Mouse (Mus musculus) lung, postnatal 36 days (tissue): Measurements from ENCODE around the gene Clec18a.
"Not testable (repeated sequence)": the region's sequence is repeated elsewhere in the genome, so short reads cannot be mapped to it uniquely, and the experiment has no call there.

Experiments
- DNase-seq: peaks from one replicate; pipeline ENCODE4 v3.0.0; 2022; ENCODE audit warnings: mixed read lengths

The Clec18a gene

DNA sequence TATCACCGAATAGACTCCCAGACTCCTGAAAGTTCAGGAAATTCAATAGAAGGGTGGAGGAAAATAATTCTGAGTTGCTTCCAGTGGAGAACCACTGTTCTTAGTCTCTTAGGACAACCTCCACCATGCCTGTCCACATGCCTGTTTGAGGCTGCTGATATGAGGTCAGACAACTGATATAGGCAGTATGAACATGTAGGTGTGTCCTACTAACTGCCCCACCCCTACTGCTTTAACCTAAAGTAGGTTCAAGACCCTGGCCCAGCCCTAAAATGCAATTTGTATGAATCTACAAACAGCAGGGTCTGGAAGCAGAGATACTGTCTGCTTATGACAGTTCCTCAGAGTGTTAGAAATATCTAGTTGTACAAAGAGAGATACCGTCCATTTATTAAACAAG, 36.6 kb downstream of the Clec18a start:
- no peak for DNase-seq

DNA sequence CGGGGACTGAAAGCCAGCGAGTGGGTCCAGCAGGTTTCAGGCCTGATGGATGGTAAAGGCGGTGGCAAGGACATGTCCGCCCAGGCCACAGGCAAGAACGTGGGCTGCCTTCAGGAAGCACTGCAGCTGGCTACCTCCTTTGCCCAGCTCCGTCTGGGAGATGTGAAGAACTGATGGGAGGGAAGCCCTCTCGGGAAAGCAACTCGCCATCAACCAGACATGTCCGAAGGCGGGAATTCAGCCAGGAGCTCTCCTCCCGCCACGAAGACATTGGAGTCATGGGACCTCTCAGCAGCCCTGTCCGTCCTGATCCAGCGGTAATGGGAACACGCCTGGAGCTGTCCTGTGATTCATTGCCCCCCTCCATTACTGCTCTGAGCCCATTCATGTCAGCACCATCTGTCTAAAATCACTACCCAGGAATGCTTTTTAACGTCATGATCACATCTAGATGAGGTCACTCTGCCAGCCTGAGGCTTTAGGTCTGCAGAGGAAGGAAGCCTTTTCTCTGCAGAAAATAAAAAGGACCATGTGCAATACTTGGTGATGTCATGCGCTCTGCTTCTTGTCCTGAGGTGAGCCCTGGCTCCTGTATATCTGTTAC, 37.1 kb downstream of the Clec18a start:
- no peak for DNase-seq

- DNase-seq, result no peak
These were observed 38.3 kb downstream of the Clec18a start for GRCm38 (mm10) chr8:111053827-111054518.

- no peak for DNase-seq
These were observed 43.1 kb downstream of the Clec18a start for GRCm38 (mm10) chr8:111049106-111049505.

DNA sequence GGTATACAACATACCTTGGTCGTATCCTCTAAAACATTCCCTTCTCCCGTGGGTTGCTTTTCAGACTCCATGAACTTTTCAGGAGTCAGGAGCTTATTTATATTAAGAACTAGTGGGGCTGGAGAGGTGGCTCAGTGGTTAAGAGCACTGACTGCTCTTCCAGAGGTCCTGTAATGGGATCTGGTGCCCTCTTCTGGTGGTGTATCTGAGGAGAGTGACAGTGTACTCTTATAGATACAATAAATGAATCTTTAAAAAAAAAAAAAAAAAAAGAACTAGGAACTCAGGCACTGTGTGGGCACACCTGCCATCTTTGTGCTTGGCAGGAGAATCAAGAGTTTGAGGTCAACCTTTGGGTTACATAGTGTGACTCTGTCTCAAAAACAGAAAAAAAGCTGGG, 43.5 kb downstream of the Clec18a start:
- peak; percentile 39 for DNase-seq

DNA sequence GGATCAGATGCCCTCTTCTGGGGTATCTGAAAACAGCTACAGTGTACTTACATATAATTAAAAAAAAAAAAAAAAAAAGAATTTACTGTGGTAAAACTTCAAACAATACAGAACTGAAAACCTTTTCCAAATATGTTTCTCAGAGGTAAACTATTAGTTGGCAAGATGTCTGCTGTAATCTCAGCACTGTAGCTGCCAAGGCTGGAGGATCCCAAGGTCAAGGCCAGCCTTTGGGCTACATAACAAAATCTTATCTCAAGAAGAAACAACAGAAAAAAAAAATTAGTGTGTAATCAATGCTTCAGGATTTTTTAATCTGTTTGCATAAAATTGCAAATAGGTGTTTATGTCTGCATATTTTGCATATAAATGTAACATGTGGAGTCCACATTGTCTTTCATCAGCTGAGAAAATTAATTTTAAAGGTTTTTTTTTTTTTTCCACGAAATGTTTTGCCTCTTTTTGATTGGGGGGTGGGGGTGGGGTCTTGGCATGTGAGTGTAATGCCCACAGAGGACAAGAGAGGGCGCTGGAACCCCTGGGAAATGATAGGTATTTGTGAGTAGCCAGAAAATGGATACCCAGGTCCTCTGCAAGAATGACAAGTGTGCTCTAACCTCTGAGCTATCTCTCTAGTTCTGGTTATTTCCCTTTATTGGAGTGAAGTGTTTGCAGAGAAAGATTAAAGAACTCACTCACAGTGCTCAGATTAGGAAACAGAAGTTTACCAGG, 48.1 kb downstream of the Clec18a start:
- DNase-seq, result peak; percentile 7

GRCm38 (mm10) chr8:111042546-111042945, 49.7 kb downstream of the Clec18a start:
- DNase-seq, result no peak

- no peak for DNase-seq
These were observed 55.6 kb downstream of the Clec18a start for GRCm38 (mm10) chr8:111036591-111036990.

DNA sequence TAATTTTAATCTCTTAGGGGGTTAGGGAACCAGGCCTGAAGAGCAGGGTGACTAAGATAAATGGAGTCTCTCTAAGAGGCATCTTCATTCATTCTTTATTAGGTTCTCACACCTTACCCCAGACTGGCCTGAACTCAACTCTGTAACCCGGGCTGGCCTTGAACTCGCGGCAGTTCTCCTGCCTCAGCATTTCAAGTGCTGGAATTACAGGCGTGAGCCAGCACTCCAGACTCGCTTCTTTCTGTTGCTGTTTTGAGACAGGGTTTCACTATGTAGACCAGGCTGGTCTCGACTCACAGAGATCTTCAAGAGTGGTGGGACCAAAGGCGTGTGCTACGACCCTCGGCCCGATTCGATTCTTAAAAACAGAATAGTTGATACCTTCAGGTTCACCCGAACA, 58.0 kb downstream of the Clec18a start:
- DNase-seq, result peak; percentile 36

DNA sequence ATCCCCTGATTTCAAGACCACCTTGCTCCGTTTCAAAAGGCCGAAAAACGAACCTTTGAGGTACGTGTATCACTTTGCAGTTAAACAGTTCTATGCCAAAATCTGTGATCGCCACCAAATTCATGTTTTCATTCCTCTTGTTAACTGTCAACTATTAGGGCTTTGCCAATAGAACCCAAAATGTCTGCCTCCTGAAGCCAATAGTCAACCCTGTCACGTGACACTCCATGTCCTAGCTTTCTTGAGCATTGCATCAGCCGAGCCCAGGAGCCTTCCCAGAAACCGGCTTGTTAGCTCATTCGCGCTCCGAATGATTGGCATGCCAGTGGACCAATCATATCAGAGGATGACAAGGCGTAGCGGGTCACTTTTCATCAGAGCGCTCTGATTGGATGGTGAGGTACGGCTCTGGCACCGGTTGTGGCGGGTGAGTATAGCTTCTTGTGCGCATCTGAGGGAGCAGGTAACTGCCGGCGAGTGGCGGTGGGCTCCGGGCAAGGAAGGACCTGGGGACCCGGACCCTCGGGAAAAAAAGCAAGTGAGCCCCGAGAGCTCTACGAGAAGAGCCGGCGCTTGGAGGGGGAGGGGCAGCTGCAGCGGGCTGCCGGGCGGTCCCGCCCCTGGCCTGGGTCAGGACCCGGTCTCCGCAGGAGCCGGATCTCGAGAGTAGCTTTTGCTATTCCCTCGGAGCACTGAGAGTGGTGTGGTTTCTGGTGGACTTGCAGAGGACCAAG, 58.6 kb downstream of the Clec18a start:
- peak; percentile 100 for DNase-seq

- no peak for DNase-seq
These were observed 59.3 kb downstream of the Clec18a start, which contains the start of gene Aars for GRCm38 (mm10) chr8:111032916-111033315. Gene Aars, plus strand, starts transcription at chr8:111033144.

GRCm38 (mm10) chr8:111031572-111031971, 60.7 kb downstream of the Clec18a start, which contains the start of gene Ddx19b:
Gene Ddx19b, minus strand, starts transcription at chr8:111031751.
- no peak for DNase-seq

GRCm38 (mm10) chr8:111030045-111030444, 62.2 kb downstream of the Clec18a start:
- DNase-seq, result no peak

DNA sequence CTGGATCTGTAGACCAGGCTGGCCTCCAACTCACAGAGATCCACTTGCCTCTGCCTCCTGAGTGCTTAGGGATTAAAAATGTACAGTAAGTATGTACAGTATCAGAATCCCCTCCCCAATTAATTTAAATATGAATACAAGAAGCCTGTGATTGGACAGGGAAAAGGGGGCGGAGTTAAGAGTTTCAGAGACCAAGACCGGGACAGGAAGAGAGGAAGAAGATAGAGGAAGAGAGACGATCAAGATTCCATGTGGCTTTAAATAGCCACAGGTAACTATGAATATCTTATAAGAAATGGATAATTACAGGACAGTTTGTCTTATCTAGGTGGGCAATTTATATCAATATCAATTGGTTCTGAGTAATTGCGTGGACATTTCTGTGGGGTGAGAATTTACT, 62.6 kb downstream of the Clec18a start:
- no peak for DNase-seq

DNA sequence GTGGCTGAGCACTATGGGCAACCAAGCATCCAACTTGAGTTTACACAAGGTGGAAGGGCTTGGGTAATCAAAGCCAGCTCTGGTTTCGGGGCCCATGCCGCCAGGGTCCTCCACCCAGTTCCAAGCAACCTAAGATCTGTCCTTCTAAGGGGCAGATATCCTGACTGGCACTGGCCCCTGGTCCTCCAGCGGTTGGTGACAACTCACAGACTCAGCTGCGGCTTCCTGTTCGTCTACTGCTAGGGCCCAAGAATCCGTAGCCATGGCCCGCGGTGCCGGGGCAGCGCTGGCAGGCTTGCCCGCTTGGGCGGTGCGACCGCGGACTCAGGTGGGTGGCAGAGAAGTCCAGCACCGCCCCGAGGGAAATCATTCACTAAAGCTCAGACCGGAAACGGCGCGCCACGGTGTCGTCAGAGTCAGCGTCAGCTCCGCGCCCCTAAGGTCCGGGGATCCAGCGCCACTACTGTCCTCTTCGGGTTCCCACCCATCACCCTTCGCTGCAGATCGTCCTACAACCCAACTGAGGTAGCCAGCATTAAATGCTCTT, 64.8 kb downstream of the Clec18a start:
- DNase-seq, result peak; percentile 94

- DNase-seq, result not testable (repeated sequence)
These were observed 65.6 kb downstream of the Clec18a start for GRCm38 (mm10) chr8:111026609-111027008.

DNA sequence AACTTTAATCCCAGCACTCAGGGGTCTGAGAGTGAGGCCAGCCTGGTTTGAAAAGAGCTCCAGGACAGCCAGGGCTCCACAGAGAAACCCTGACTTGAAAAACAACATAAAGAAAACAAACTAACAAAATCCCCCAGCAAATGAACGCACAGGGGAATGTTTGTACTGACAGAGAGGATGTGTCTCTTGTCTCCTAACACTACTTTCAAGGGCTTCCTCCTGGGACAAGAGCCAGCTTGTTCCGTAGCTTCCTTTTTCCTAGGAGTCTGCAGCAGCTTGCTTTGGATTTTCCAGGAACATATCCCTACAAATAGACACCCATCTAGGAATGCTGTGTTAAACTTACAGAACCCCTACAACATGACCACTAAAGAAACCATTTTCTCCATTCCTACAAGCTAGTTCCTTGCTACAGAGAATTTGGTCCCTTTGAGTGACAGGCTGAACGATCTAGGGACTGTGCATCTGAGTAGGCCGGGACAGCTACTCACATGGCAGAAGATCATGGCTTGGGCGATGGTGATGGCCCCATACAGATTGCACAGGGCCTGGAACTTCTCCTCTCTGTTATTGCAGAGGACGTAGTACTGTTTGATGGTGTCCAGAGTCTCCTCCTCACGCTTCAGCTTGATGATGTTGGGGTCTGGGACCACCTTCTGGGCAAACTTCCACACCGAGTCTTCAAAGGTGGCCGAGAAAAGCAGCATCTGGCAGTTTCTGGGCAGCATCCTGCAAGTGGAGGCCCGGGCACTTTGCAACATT, 81.8 kb downstream of the Clec18a start:
- peak; percentile 28 for DNase-seq
